Mouse (Mus musculus): ENCODE measurements around the gene Rnf151. TPM values are rescaled to one million over a fixed set of nuclear protein-coding genes. Genes with fewer than 3 reads are reported as not detected.
"Not testable (repeated sequence)": the region's sequence is repeated elsewhere in the genome, so short reads cannot be mapped to it uniquely, and the experiment has no call there.

Gene Rnf151
- polyA plus RNA-seq, 1 experiment: 2.3 TPM

DNA sequence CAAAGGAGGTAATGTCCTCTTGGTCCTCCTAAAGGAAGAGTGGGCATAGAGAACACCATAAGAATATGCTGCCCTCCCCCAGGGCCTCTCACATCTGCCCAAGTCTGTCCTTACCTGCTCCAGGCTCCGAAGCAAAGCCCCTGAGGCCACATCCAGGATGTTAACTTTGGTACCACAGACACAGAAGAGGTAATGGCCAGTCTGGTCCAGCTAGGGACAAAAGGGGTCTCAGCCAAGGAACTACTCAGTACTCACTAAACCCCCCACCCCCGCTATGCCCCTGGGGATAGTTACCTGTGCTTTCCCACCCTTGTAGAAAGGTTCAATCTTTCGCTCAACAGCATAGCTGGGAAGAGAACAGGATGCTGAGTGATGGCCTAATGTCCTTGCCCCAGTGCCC lies 12.0 kb downstream of the Rnf151 start:
- DNase-seq (ENCODE audit: low read depth): no peak

DNA sequence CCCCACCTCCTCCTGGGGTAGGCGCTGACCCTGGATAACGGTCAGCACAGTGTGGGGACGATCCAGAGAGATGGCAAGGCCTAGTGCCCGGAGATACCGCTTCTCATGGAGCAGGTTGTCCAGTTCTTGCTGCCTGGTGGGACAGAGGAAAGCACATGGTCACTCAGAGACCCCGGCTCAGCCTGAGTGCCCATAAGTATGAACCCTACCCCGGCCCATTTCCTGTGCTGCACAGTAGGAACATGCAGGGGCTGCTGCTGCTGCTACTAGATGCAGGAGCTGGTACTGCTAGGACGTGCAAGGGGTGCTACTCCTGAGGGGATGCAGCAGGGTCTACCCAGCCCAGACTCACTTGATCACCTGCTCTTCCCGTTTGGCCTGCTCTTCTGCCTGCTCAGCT lies 16.6 kb downstream of the Rnf151 start:
- DNase-seq (ENCODE audit: low read depth): no peak

DNA sequence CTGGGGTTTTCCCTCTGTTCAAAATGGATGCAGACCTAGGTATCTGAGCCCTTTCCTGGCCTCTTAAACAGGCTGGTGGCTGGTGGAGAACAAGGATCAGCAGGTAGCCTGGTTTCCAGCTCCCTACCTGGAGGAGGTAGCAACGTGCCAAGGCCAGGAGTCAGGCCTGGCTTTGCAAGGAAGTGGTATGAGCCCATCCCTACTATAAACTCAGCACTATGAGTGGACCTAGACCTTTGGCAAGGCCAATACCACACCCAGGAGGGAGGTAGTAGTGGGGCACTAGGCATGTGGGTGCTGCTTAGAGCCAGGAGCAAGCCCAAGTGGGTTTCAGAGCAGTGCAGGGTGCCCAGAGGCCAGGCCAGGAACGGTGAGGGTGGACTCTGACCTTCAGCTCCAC lies 18.4 kb downstream of the Rnf151 start:
- no peak for DNase-seq (ENCODE audit: low read depth)

DNA sequence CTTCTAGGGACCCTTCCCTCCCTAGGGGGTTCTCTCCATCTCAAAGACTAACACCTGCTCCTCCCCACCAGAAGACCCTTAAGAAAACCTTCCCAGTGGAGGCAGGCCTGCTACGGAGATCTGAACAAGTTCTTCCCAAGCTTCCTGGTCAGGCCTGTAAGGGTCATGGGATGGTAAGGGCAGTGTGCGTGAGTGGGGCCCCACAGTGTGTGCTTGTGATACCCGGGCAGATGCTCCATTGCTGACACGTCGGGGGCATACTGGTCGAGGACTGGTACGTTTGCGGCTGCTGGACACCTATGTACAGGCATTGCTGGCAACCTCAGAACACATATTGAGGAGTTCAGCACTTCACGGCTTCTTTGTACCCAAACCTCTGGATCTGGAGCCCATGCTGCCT lies 19.1 kb downstream of the Rnf151 start:
- no peak for DNase-seq (ENCODE audit: low read depth)

DNA sequence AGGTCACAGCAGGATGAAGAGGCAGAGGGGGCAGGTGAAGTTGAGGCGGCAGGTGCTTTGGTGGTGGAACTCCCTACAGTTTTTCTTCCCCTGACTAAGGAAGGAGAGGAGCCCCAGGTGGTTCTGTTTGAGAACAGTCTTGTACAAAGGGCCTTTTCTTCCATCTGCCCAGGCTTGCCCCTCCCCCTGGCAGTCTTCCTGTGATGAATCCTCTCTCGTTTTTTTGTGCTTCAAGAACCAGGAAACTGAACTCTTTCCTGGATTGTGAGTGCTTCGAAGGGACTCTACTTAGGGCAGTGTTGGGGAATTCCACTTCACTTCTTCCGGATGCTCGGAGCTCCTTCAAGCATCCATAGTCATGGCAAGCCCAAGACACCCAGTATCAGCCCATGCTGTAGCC lies 19.9 kb downstream of the Rnf151 start:
- no peak for DNase-seq (ENCODE audit: low read depth)

DNA sequence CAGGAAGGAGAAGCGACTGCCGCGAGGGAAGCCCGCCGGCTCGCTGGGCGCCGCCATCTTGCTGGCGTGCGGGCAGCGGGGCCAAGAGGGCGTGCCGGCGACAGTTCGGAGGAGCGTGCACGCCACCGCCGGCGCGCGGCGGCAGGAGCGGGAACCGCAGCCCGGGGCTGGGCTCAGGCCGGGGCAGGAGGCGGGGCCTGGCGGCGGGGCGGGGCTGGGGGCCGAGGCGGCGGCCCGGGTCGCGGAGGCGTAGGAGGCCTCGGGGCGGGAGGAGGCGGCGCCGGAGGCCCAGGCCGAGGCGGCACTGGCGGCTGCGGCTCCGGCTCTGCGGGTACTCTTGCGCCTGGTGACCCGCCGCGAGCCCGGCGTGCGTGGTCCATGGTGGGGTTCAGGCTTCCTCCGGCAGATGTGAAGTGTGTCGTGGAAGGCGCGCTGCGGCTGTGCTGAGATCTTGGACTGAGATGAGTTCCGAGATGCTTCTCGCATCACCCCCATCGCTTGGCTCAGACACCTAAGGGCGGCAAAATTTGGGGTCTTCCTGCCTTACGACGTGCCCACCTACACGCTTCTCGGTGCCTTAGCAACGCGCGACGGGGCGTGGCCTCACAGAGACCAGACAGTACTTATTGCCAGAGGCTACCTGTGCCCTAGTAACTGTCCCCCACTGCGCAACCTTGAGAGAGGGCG lies 21.7 kb downstream of the Rnf151 start, which contains the start of the genes Gfer and Noxo1:
TSS of gene Gfer (minus strand) at position 146 of the 687 bp plus-strand sequence.
TSS of gene Noxo1 (plus strand) at position 224 of the 687 bp plus-strand sequence.
- no peak for DNase-seq (ENCODE audit: low read depth)

DNA sequence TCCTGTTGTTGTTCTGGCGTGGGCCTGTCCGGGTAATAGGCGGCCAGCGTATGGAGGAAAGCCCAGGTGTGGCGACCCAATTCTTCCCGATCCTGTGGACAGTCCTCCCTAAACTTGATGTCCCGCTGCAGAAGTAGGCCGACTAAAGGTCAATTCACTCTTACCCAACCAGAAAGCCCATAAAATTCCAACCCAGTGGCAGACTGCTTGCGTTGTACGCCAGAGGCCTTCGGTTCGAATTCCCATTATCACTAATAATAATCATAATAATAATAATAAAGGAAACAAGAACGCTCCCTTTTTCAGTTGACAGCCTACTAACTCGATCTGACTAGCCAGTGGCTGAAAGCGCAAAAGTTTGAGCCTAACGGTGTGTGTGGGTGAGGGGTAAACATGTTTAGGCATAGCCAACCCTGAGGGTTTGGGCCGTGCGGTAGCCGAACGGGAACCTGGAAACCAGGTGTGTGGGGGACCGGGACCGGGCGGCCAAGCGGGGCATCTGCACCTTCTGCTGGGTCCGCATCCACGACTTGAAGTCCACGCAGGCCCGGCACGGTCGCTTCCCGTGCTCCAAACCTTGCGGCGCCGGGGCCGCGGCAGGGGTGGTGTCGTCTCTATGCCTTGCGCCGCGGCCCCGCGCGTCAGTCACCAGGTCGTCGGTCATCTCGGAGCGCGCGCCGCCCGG lies 22.4 kb downstream of the Rnf151 start:
- no peak for DNase-seq (ENCODE audit: low read depth)

DNA sequence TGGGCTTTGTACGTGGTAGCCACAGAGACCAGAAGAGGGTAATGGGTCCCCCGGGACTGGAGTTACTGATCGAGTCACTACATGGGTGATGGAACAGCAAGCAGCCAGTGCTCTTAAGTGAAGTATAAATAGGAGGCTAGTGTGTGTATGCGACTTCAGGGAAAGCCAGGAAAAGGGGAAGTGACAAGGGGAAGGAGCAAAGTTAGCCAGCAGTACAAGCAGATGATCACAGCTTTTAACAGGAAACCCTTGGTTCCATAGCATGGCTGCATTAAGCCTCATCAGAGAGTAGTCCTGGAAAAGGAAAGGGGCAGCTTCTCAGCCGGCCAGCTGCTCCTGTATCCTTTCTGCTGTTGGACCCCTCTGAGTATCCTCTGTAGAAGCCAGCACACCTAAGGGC lies 25.5 kb downstream of the Rnf151 start:
- DNase-seq (ENCODE audit: low read depth): no peak

DNA sequence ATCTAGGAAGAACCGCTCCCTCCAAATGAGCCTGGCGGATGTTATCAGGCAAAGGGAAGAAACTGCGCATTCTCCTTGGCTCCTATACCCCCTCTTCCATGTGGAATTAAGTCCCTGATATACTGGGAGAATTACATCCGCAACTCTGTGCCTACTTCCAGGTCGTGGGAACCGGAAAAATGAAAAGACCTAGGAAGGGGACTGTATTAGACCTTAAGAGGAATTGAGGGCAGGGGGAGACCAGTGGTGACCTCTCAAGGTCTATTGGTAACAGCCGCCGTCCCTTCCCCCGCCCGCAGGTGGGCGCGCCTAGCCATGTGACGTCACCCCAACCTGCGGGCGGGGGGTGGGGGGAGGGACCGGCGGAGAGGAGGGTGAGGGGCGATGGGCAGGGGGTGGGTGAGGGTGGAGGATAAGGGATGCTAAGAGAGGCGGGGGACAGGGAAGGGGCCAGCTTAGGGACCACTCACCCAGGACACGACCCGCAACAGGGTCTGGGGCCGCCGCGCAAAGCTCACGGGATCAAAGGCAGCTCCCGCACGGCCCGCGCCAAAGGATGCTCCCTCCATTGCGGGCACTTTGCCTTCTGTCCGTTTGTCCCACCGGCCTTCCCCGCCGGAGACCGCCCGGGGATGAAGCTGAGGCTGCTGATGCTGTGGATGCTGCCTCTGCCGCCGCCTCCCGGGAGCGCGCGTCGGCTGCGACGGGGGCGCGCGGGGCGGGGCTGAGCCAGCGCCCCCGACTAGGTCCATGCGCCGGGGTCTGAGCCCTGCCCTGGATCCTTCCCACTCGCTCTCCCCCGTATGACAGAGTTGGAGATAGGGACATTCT lies 28.4 kb downstream of the Rnf151 start, which contains the start of gene Syngr3:
TSS of gene Syngr3 (minus strand) at position 705 of the 831 bp plus-strand sequence.
- DNase-seq (ENCODE audit: low read depth): no peak

DNA sequence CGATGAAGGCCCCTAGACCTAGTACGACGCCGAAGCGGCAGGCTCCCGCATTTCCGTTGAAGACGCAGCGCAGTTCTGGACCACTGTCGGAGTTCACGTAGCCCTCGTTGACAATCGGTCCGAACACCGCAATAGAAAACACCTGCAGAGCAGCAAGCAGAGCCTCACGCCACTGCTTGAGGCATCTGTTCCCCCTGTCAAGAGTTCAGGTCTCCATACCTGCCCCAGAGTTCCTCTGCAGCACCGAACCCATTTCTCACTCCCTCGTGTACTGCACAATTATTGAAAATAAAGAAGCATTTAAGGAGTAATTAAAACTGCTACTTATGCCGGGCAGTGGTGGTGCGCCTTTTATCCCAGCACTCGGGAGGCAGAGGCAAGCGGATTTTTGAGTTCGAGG lies 30.3 kb downstream of the Rnf151 start:
- DNase-seq (ENCODE audit: low read depth): no peak

DNA sequence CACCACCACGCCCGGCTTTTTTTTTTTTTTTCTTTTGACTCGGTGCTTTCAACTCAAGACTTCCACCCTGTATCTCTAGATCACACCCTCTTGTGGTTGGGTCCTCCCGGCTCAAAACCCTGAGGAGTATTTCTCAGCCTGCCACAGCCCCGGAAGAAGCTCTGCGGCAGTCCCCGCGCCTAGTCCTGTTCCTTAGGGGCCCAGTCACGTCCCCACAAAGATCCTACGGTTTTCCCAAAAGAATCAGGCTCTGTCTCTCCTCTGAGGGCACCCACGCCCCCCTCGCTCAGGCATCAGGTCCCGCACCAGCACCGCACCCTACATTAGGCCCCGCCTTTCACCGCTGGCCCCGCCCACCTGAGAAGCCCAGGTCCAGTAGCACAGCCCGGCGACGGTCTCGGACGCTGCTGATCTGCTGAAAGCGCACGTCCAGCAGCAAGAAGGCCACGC lies 30.7 kb downstream of the Rnf151 start:
- no peak for DNase-seq (ENCODE audit: low read depth)

DNA sequence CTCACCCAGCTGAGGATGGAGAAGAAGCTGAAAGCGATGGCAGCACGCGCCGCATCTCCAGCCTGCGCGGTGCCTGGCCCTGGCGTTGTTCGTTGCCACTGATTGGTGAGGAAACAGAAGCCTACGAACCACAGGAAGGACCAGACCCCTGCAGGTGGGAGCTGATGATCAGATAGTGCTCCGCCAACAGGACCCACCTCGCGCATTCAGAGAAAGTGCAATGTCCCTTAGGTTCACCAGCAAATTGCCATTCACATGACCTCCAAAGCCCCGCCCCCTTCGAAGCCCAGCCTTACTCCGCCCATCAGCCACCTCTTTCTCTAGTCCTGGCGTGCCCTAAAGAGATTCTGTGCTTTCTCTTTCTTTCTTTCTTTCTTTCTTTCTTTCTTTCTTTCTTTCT lies 31.3 kb downstream of the Rnf151 start:
- DNase-seq (ENCODE audit: low read depth): no peak

DNA sequence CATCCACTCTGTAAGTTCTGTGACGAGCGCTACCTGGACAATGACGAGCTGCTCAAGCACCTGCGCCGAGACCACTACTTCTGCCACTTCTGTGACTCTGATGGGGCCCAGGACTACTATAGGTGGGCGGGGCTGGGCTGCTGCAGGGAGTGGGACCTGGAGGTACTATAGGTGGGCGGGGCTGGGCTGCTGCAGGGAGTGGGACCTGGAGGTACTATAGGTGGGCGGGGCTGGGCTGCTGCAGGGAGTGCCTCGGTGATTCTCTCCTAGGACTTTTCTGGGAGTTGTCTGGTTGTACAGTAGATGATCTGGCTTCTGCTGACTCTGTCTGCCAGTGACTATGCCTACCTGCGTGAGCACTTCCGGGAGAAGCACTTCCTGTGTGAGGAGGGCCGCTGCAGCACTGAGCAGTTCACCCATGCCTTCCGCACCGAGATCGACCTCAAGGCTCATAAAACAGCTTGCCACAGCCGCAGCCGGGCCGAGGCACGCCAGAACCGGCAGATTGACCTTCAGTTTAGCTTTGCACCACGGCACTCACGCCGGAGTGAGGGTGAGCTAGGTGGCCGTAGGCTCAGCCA lies 40.3 kb downstream of the Rnf151 start:
- no peak for DNase-seq (ENCODE audit: low read depth)

DNA sequence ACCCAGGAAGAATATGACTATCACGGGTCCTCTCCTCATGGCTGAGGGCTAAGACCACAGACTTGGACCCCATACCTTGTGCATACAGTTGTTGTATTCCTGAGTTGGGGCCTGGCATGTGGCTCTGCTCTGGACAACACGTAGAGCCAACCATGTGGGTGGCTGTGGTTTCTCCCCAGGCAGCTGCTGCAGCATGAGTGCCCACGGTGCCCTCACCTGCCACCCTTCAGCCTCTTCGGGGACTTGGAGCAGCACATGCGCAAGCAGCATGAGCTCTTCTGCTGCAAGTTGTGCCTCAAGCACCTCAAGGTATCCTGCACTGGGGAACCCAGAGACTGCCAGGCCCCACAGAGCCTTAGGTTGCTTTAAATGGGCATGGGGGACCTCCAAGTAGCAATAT lies 41.0 kb downstream of the Rnf151 start:
- DNase-seq (ENCODE audit: low read depth): no peak

DNA sequence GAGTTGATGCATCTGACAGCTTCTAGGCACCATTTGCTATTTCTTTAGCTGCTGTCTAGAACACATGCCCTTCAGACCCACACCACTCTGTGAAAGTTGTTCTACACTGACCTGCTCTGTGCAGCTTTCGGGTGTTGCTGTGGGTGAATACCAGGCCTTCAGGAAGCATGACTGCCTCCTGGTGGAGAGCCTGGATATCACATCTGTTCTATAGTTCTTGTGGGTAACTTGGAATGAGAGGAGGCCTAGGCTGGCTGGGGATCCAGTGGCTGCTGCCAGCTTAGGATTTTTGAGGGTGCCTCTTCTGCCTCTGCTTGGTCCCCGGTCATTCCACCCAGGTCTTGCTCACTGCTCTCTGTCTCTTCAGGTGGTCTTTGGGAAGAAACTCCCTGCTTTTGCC lies 41.7 kb downstream of the Rnf151 start:
- no peak for DNase-seq (ENCODE audit: low read depth)

DNA sequence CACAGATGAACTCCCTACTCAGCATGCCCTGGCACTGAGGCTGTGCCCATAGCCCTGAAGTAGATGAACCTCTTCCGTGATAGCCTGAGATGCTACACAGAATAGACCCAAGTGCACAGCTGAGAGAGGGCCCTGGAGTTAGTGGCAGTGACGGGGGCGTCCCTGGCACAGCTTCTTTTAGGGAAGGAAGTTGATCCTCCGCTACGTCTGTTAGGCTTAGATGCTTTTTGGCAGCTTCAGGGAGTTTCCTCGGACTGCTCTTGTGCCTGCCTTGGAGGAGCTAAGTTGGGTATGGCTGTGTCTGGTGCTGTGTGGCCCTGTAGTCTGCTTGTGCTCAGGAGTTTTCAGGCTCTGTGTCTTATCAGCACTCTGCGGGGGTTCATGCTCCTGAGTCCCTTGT lies 43.6 kb downstream of the Rnf151 start:
- no peak for DNase-seq (ENCODE audit: low read depth)

DNA sequence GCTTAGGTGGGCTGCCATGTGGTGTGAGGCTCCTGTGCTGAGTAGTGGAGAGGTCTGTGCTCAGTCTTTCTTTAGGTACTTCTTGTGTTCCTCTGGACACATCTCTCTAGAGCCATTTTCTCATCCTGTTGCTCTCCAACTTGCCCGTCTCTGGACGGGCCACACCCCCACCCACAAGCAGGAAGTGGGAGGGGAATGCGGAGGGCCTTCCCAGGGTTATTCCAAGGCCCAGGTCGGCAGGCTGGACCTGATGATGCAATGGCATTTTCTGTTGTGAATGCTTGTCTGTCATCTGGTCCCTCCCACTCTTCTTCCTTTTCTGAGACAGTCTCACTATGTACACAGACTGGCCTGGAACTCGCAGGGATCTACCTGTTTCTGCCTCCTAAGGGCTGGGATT lies 45.7 kb downstream of the Rnf151 start:
- no peak for DNase-seq (ENCODE audit: low read depth)

DNA sequence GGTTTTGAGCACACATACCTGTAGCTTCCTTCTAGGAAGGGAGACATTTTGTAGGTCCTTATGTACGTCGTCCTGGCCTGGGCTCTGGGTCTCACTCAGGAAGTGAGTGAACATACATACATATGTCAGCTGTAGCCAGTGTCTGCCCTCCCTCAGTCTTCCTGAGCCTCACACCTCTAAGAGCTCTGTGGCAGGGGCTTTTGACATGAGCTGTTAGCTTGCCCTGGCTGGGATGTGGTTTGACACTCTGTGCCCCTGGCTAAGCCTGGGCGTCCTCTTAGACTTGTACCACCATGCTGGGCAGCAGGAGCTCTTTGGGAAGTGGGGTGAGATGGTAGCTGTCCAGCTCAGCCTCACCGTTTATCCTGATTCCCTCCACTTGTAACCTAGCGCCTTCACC lies 46.5 kb downstream of the Rnf151 start:
- no peak for DNase-seq (ENCODE audit: low read depth)

DNA sequence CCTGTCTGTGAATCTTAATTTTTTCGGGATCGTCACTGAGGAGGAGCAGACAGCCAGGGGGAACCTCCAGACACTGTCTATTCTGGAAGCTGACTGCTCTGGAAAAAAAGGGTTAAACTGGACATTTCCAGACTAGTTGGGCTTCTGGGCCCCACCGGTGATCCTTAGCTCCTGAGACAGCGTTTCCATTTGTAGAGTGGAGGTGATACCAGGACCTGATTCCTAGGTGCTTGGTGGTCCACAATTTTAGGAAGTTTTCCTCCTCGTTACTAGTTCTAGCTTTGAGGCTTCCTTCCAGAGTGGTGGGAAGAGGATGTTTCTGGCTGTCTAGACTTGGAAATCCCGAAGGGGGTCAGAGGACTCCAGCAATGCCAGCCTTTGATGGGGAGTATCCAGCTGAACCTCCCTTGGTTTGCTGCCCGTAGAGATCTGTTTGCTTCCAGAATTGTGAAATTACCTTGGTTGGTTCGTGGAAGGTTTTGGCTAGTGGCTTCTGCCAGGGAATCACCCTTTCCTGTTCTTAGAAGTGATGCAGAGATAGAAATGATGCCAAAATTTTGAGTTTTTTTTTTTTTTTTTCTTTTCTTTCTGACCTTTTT lies 47.5 kb downstream of the Rnf151 start:
- no peak for DNase-seq (ENCODE audit: low read depth)

DNA sequence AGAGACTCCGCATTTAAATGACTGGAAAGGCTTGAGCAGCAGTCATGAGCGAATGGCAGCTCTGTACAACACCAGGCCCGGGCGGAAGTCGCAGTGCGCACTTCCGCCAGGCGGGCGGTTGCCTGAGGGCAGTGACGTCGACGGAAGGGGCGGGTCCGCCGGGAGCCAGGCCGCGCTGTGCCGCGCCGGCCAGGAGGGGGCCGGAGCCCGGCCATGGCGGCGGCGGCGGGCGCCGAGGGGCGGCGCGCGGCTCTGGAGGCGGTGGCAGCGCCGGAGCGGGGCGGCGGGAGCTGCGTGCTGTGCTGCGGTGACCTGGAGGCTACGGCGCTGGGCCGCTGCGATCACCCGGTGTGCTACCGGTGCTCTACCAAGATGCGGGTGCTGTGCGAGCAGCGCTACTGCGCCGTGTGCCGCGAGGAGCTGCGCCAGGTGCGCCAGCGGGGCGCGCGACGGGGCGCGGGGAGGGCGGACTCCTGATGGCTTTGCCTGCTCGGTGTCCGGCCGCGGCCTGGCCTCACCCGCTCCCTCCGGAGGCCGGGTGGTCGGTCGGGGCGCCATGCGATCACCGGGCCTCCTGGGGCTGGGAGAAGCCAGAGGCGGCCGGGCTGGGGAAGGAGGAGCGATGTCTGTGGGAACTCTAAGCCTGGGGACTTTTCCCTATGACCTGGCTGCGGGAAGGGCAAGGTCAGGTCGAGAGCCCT lies 48.2 kb downstream of the Rnf151 start, which contains the start of gene Zfp598:
TSS of gene Zfp598 (plus strand) at position 143 of the 701 bp plus-strand sequence.
- no peak for DNase-seq (ENCODE audit: low read depth)

DNA sequence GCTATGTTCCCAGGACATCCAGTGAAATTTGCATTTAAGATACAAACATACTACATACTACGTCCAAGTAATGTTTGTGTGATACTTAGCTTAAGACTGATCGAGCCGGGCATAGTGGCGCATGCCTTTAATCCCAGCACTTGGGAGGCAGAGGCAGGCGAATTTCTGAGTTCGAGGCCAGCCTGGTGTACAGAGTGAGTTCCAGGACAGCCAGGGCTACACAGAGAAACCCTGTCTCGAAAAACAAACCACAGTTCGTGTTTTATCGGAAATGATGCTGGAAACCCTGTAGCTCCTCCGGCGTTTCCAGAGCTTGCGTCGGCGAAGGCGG lies 48.7 kb downstream of the Rnf151 start:
- DNase-seq (ENCODE audit: low read depth): not testable (repeated sequence)
